Mouse (Mus musculus) CH12.LX (cell line): ENCODE measurements around the gene Fhl1. TPM values are rescaled to one million over a fixed set of nuclear protein-coding genes. Genes with fewer than 3 reads are reported as not detected.

Experiments
- DNase-seq: peaks from one replicate; pipeline ENCODE4 v3.0.0-alpha.2; 2013; ENCODE audit errors: extremely low read depth
- H3K27ac ChIP-seq: 2 replicates; pipeline ENCODE4 v1.5.1; 2012; ENCODE audit warnings: low read depth, mild to moderate bottlenecking, control low read depth, moderate library complexity; ENCODE audit not compliant: insufficient read depth
- H3K27me3 ChIP-seq: replicated peaks from 2 replicates; pipeline ENCODE3; 2012; ENCODE audit warnings: inconsistent platforms
- H3K36me3 ChIP-seq, 2 experiments: replicated peaks in 1 of 2; 2 replicates each; pipeline versions ENCODE3 to v1.6.1; 2012; ENCODE audit warnings: inconsistent platforms in 1 of 2, low read length in 1 of 2, mild to moderate bottlenecking in 1 of 2, mixed read lengths in 1 of 2, moderate library complexity in 1 of 2; ENCODE audit not compliant: control insufficient read depth in 1 of 2, insufficient read depth in 1 of 2
- H3K4me1 ChIP-seq, 2 experiments: 2 replicates each; pipeline ENCODE4 v1.6.1; 2012; ENCODE audit warnings: inconsistent platforms in 1 of 2, moderate library complexity in 1 of 2; ENCODE audit not compliant: insufficient read depth in 2 of 2, control insufficient read depth in 1 of 2
- H3K4me2 ChIP-seq: 2 replicates; pipeline ENCODE4 v1.6.1; 2012; ENCODE audit warnings: low read depth, mild to moderate bottlenecking, control low read depth; ENCODE audit not compliant: poor library complexity, insufficient read depth, severe bottlenecking
- H3K4me3 ChIP-seq, 3 experiments: fragments of 150-350 bp in 1 of 3; sonication (generic) in 1 of 3; replicated peaks in 1 of 3; 2 replicates each; pipeline versions ENCODE3 to v1.5.1; 2011 to 2012; ENCODE audit warnings: low read depth in 2 of 3, low read length in 2 of 3, mild to moderate bottlenecking in 2 of 3, moderate library complexity in 2 of 3, control low read depth in 1 of 3, improper control_type of control experiment in 1 of 3, inconsistent platforms in 1 of 3, mixed read lengths in 1 of 3; ENCODE audit not compliant: poor library complexity in 1 of 3
- H3K79me2 ChIP-seq: replicated peaks from 2 replicates; pipeline ENCODE4 v1.6.1; 2012; ENCODE audit warnings: mild to moderate bottlenecking, moderate library complexity; ENCODE audit not compliant: control insufficient read depth, poor library complexity, insufficient read depth, severe bottlenecking; ENCODE audit errors: extremely low read depth
- H3K9ac ChIP-seq: 2 replicates; pipeline ENCODE4 v1.6.1; 2012; ENCODE audit warnings: low read depth, mild to moderate bottlenecking, control low read depth, moderate library complexity; ENCODE audit not compliant: insufficient read depth
- H3K9me3 ChIP-seq: replicated peaks from 2 replicates; pipeline ENCODE3; 2012; ENCODE audit warnings: low read length, inconsistent platforms, mixed read lengths
- BHLHE40 ChIP-seq: IDR thresholded peaks from 2 replicates; pipeline ENCODE4 v1.6.1; 2011; ENCODE audit warnings: mild to moderate bottlenecking, low read depth, low read length, improper control_type of control experiment
- CHD1 ChIP-seq: IDR thresholded peaks from 2 replicates; pipeline ENCODE4 v1.6.1; 2012; ENCODE audit warnings: low read depth, low read length, improper control_type of control experiment, inconsistent platforms
- CHD2 ChIP-seq: IDR thresholded peaks from 2 replicates; pipeline ENCODE4 v1.6.1; 2011; ENCODE audit warnings: low read length, improper control_type of control experiment
- CTCF ChIP-seq, 2 experiments: IDR thresholded peaks in 1 of 2; conservative IDR thresholded peaks in 1 of 2; 2 replicates each; pipeline ENCODE4 v1.5.1; 2011 to 2012; ENCODE audit warnings: low read depth in 2 of 2, low read length in 2 of 2, improper control_type of control experiment in 1 of 2, inconsistent platforms in 1 of 2, mild to moderate bottlenecking in 1 of 2, moderate library complexity in 1 of 2
- E2F4 ChIP-seq: IDR thresholded peaks from 2 replicates; pipeline ENCODE4 v1.6.1; 2011; ENCODE audit warnings: low read depth, low read length, improper control_type of control experiment; ENCODE audit not compliant: insufficient replicate concordance
- GABPA ChIP-seq: IDR thresholded peaks from 2 replicates; pipeline ENCODE4 v1.6.1; 2012; ENCODE audit warnings: low read depth, low read length, improper control_type of control experiment, inconsistent platforms; ENCODE audit not compliant: insufficient replicate concordance
- JUND ChIP-seq: conservative IDR thresholded peaks from 2 replicates; pipeline ENCODE4 v1.6.1; 2011; ENCODE audit warnings: low read depth, low read length, improper control_type of control experiment
- KAT2A ChIP-seq: IDR thresholded peaks from 2 replicates; pipeline ENCODE4 v1.6.1; 2012; ENCODE audit warnings: low read length, improper control_type of control experiment, inconsistent platforms; ENCODE audit not compliant: insufficient replicate concordance
- MAZ ChIP-seq: IDR thresholded peaks from 2 replicates; pipeline ENCODE4 v1.6.1; 2012; ENCODE audit warnings: low read depth, mild to moderate bottlenecking, inconsistent platforms, low read length, improper control_type of control experiment, moderate library complexity
- MEF2A ChIP-seq: IDR thresholded peaks from 2 replicates; pipeline ENCODE4 v1.6.1; 2014; ENCODE audit warnings: low read depth, mild to moderate bottlenecking, inconsistent platforms, low read length, improper control_type of control experiment, borderline replicate concordance
- MXI1 ChIP-seq: IDR thresholded peaks from 2 replicates; pipeline ENCODE4 v1.6.1; 2011; ENCODE audit warnings: mild to moderate bottlenecking, low read depth, low read length, improper control_type of control experiment
- NRF1 ChIP-seq: IDR thresholded peaks from 2 replicates; pipeline ENCODE4 v1.6.1; 2014; ENCODE audit warnings: low read depth, mild to moderate bottlenecking, inconsistent platforms, low read length, improper control_type of control experiment, moderate library complexity
- POLR2A ChIP-seq: IDR thresholded peaks from 2 replicates; pipeline ENCODE4 v1.6.1; 2011; ENCODE audit warnings: low read depth, mild to moderate bottlenecking, improper control_type of control experiment, low read length
- RAD21 ChIP-seq: IDR thresholded peaks from 2 replicates; pipeline ENCODE4 v1.6.1; 2011; ENCODE audit warnings: low read depth, mild to moderate bottlenecking, low read length, improper control_type of control experiment, moderate library complexity
- UBTF ChIP-seq: IDR thresholded peaks from 2 replicates; pipeline ENCODE4 v1.6.1; 2012; ENCODE audit warnings: low read depth, mild to moderate bottlenecking, inconsistent platforms, low read length, improper control_type of control experiment, moderate library complexity
- USF1 ChIP-seq: IDR thresholded peaks from 2 replicates; pipeline ENCODE4 v1.6.1; 2014; ENCODE audit warnings: low read depth, mild to moderate bottlenecking, inconsistent platforms, low read length, improper control_type of control experiment
- USF2 ChIP-seq: conservative IDR thresholded peaks from 2 replicates; pipeline ENCODE4 v1.6.1; 2011; ENCODE audit warnings: low read depth, low read length, improper control_type of control experiment
- ZC3H11A ChIP-seq: IDR thresholded peaks from 2 replicates; pipeline ENCODE4 v1.6.1; 2012; ENCODE audit warnings: low read depth, mild to moderate bottlenecking, inconsistent platforms, low read length, improper control_type of control experiment
- ZKSCAN1 ChIP-seq: IDR thresholded peaks from 2 replicates; pipeline ENCODE4 v1.6.1; 2012; ENCODE audit warnings: low read depth, inconsistent platforms, low read length, improper control_type of control experiment, borderline replicate concordance
- ZNF384 ChIP-seq: IDR thresholded peaks from 2 replicates; pipeline ENCODE4 v1.6.1; 2012; ENCODE audit warnings: low read depth, low read length, improper control_type of control experiment, inconsistent platforms
- dilution Hi-C: fragments of 300-500 bp; cut with MboI; formaldehyde crosslinking; loops from 2 replicates; pipeline ENCODE4 v1.14.3; 2020; ENCODE audit warnings: low sequenced_read_pairs; ENCODE audit not compliant: extremely low pct_unique_long_range_greater_than_20kb, extremely low pct_ligation_motif_present
- in situ Hi-C: fragments of 300-500 bp; cut with MboI; formaldehyde crosslinking; loops from 3 replicates; pipeline ENCODE4 v1.14.3; 2019; ENCODE audit warnings: low sequenced_read_pairs, low pct_ligation_motif_present, low pct_unique_long_range_greater_than_20kb, mixed read lengths
- polyA plus RNA-seq: library from polyadenylated mRNA; unstranded; fragments of >175 nt; gene quantifications from 2 replicates; pipeline ENCODE4 v1.2.1, GENCODE M21; 2012; ENCODE audit warnings: low read depth; ENCODE audit not compliant: insufficient read length
- total RNA-seq, 2 experiments: library from RNA; depleted of rRNA; stranded (reverse); fragments of 300-350 nt in 1 of 2; fragments of >200 nt in 1 of 2; gene quantifications; 2 replicates each; pipeline ENCODE4 v1.2.3; 2012 to 2014

Fhl1 gene
- total and polyA plus RNA-seq, 3 experiments, result not detected

GRCm38 (mm10) chrX:56703965-56704562 is 27.5 kb upstream of the Fhl1 start:
- no peaks in the 10 kb centered on the region for H3K9me3 ChIP-seq
- no peaks in the 10 kb centered on the region for H3K79me2 ChIP-seq
- no peak overlapping the region for H3K4me2 ChIP-seq
- H3K4me1 ChIP-seq, result no peaks in the 10 kb centered on the region
- dilution Hi-C loops, result no loop called here
- in situ Hi-C loops, result no loop called here
- no peaks in the 10 kb centered on the region for H3K36me3 ChIP-seq
- no peak overlapping the region for H3K4me3 ChIP-seq
- no peak for TF ChIP-seq ZNF384
- no peak for TF ChIP-seq E2F4
- no peak for TF ChIP-seq NRF1
- no peak for TF ChIP-seq KAT2A
- no peak for TF ChIP-seq MEF2A
- no peak for TF ChIP-seq MXI1
- no peak for TF ChIP-seq GABPA
- no peak for TF ChIP-seq POLR2A
- no peak for TF ChIP-seq CTCF (conservative IDR thresholded peaks at IDR 0.05 in 1 of 2, IDR thresholded peaks at IDR 0.05 in 1 of 2; ENCODE audit: low read depth in 2 of 2, low read length in 2 of 2)
- TF ChIP-seq BHLHE40, result no peak
- no peak for TF ChIP-seq USF1
- TF ChIP-seq USF2, result no peak
- no peak for TF ChIP-seq MAZ
- no peak for TF ChIP-seq RAD21
- TF ChIP-seq ZC3H11A, result no peak
- no peak for TF ChIP-seq UBTF
- no peak for TF ChIP-seq JUND
- no peaks in the 10 kb centered on the region for H3K27me3 ChIP-seq
- no peak overlapping the region for H3K9ac ChIP-seq
- H3K27ac ChIP-seq, result no peak overlapping the region
- no peak for DNase-seq

GRCm38 (mm10) chrX:56708592-56709370 is 22.8 kb upstream of the Fhl1 start:
- H3K36me3 ChIP-seq, result no peaks in the 10 kb centered on the region
- in situ Hi-C loops, result no loop called here
- no peak overlapping the region for H3K4me3 ChIP-seq
- H3K4me2 ChIP-seq, result no peak overlapping the region
- no peak overlapping the region for H3K9ac ChIP-seq
- H3K27me3 ChIP-seq, result no peaks in the 10 kb centered on the region
- no peaks in the 10 kb centered on the region for H3K4me1 ChIP-seq
- H3K9me3 ChIP-seq, result no peaks in the 10 kb centered on the region
- H3K79me2 ChIP-seq, result no peaks in the 10 kb centered on the region
- H3K27ac ChIP-seq, result no peak overlapping the region
- dilution Hi-C loops, result no loop called here
- TF ChIP-seq ZKSCAN1, result no peak
- no peak for TF ChIP-seq CHD2
- TF ChIP-seq UBTF, result no peak
- no peak for TF ChIP-seq KAT2A
- no peak for TF ChIP-seq CTCF (conservative IDR thresholded peaks at IDR 0.05 in 1 of 2, IDR thresholded peaks at IDR 0.05 in 1 of 2; ENCODE audit: low read depth in 2 of 2, low read length in 2 of 2)
- no peak for TF ChIP-seq CHD1
- no peak for TF ChIP-seq POLR2A
- DNase-seq, result no peak
